Mouse (Mus musculus): ENCODE measurements around the gene Grik5. TPM values are rescaled to one million over a fixed set of nuclear protein-coding genes. Genes with fewer than 3 reads are reported as not detected.

The Grik5 gene
- polyA plus RNA-seq, 1 experiment from 2014 or later = 0.76 TPM

- 58% methylated on average over 8 of the region's 8 CpGs for WGBS (ENCODE audit: insufficient replicate concordance)
These were observed 8.2 kb downstream of the Grik5 start for GRCm38 (mm10) chr7:25063900-25064299.

GRCm38 (mm10) chr7:25063346-25063745, 8.8 kb downstream of the Grik5 start:
- H3K4me1 ChIP-seq (ENCODE audit: insufficient read depth) = no peaks in the 10 kb centered on the region; the same call in 1 of the 2 replicates
- TF ChIP-seq CTCF (IDR thresholded peaks at IDR 0.05; ENCODE audit: low read depth) (no peak), EP300 (IDR thresholded peaks at IDR 0.05; ENCODE audit: low read depth) (no peak)
- no peak for DNase-seq
- H3K9ac ChIP-seq (replicated peaks) = no peak overlapping the region
- WGBS (ENCODE audit: insufficient replicate concordance) = 74% methylated on average over 6 of the region's 6 CpGs
- no peak overlapping the region for H3K4me3 ChIP-seq (ENCODE audit: low read depth, low read length)
- H3K4me2 ChIP-seq (ENCODE audit: low read depth, low read length) = no peak overlapping the region
- H3K9me3 ChIP-seq (ENCODE audit: low read length) = no peaks in the 10 kb centered on the region
- 0 out of 2 replicates have a peak, but pooled peaks cover 6% of the 10 kb centered on the region for H3K36me3 ChIP-seq (replicated peaks; ENCODE audit: insufficient read depth, low read length)
- no peaks in the 10 kb centered on the region for H3K27me3 ChIP-seq (ENCODE audit: insufficient read depth, low read length)
- no peak overlapping the region for H3K27ac ChIP-seq (ENCODE audit: low read depth)
- ATAC-seq = no peak

More at GRCm38 (mm10) chr7:25063900-25064299, 8.2 kb downstream of the Grik5 start:
- no peak for DNase-seq
- H3K27me3 ChIP-seq (ENCODE audit: insufficient read depth, low read length) = no peaks in the 10 kb centered on the region
- H3K9me3 ChIP-seq (ENCODE audit: low read length) = no peaks in the 10 kb centered on the region
- H3K36me3 ChIP-seq (replicated peaks; ENCODE audit: insufficient read depth, low read length) = 0 out of 2 replicates have a peak, but pooled peaks cover 6% of the 10 kb centered on the region
- no peaks in the 10 kb centered on the region; the same call in 1 of the 2 replicates for H3K4me1 ChIP-seq (ENCODE audit: insufficient read depth)
- no peak overlapping the region for H3K27ac ChIP-seq (ENCODE audit: low read depth)
- no peak overlapping the region for H3K9ac ChIP-seq (replicated peaks)
- ATAC-seq = no peak
- no peak for TF ChIP-seq CTCF (IDR thresholded peaks at IDR 0.05; ENCODE audit: low read depth)
- TF ChIP-seq EP300 (IDR thresholded peaks at IDR 0.05; ENCODE audit: low read depth) = no peak
- H3K4me2 ChIP-seq (ENCODE audit: low read depth, low read length) = no peak overlapping the region
- H3K4me3 ChIP-seq (ENCODE audit: low read depth, low read length) = no peak overlapping the region

GRCm38 (mm10) chr7:25058836-25059235, 13.3 kb downstream of the Grik5 start:
- peak; percentile 43 for ATAC-seq
- 81% methylated on average over 14 of the region's 14 CpGs for WGBS (ENCODE audit: insufficient replicate concordance)
- TF ChIP-seq EP300 (IDR thresholded peaks at IDR 0.05; ENCODE audit: low read depth) (no peak), CTCF (IDR thresholded peaks at IDR 0.05; ENCODE audit: low read depth) (no peak)
- DNase-seq = no peak
- Histone ChIP-seq H3K4me3 (ENCODE audit: low read depth, low read length) (no peak overlapping the region), H3K9ac (replicated peaks) (no peak overlapping the region), H3K4me2 (ENCODE audit: low read depth, low read length) (no peak overlapping the region), H3K9me3 (ENCODE audit: low read length) (no peaks in the 10 kb centered on the region), H3K36me3 (replicated peaks; ENCODE audit: insufficient read depth, low read length) (peaks cover 6% of the 10 kb centered on the region; the same call in 1 of the 2 replicates), H3K4me1 (ENCODE audit: insufficient read depth) (no peaks in the 10 kb centered on the region), H3K27ac (ENCODE audit: low read depth) (no peak overlapping the region), H3K27me3 (ENCODE audit: insufficient read depth, low read length) (no peaks in the 10 kb centered on the region)

- DNase-seq (no peak), ATAC-seq (peak; percentile 85)
- Histone ChIP-seq H3K4me3 (ENCODE audit: low read depth, low read length) (no peak overlapping the region), H3K4me2 (ENCODE audit: low read depth, low read length) (no peak overlapping the region), H3K9ac (replicated peaks) (no peak overlapping the region), H3K27me3 (ENCODE audit: insufficient read depth, low read length) (no peaks in the 10 kb centered on the region), H3K4me1 (ENCODE audit: insufficient read depth) (no peaks in the 10 kb centered on the region), H3K9me3 (ENCODE audit: low read length) (no peaks in the 10 kb centered on the region), H3K27ac (ENCODE audit: low read depth) (no peak overlapping the region), H3K36me3 (replicated peaks; ENCODE audit: insufficient read depth, low read length) (peaks cover 6% of the 10 kb centered on the region; the same call in 1 of the 2 replicates)
- TF ChIP-seq CTCF (IDR thresholded peaks at IDR 0.05; ENCODE audit: low read depth) (no peak), EP300 (IDR thresholded peaks at IDR 0.05; ENCODE audit: low read depth) (no peak)
- 70% methylated on average over 8 of the region's 8 CpGs for WGBS (ENCODE audit: insufficient replicate concordance)
These were observed 13.8 kb downstream of the Grik5 start for GRCm38 (mm10) chr7:25058394-25058793.

- TF ChIP-seq CTCF (IDR thresholded peaks at IDR 0.05; ENCODE audit: low read depth) (no peak), EP300 (IDR thresholded peaks at IDR 0.05; ENCODE audit: low read depth) (no peak)
- Histone ChIP-seq H3K27ac (ENCODE audit: low read depth) (no peak overlapping the region), H3K27me3 (ENCODE audit: insufficient read depth, low read length) (no peaks in the 10 kb centered on the region), H3K4me2 (ENCODE audit: low read depth, low read length) (no peak overlapping the region), H3K9me3 (ENCODE audit: low read length) (no peaks in the 10 kb centered on the region), H3K4me3 (ENCODE audit: low read depth, low read length) (no peak overlapping the region), H3K36me3 (replicated peaks; ENCODE audit: insufficient read depth, low read length) (peaks cover 4% of the 10 kb centered on the region; the same call in 1 of the 2 replicates), H3K9ac (replicated peaks) (no peak overlapping the region), H3K4me1 (ENCODE audit: insufficient read depth) (no peaks in the 10 kb centered on the region)
- no peak for ATAC-seq
- DNase-seq = no peak
- WGBS (ENCODE audit: insufficient replicate concordance) = 81% methylated on average over 5 of the region's 5 CpGs
These were observed 14.3 kb downstream of the Grik5 start for GRCm38 (mm10) chr7:25057888-25058287.

GRCm38 (mm10) chr7:25056951-25057350, 15.2 kb downstream of the Grik5 start:
- Histone ChIP-seq H3K27me3 (ENCODE audit: insufficient read depth, low read length) (no peaks in the 10 kb centered on the region), H3K4me2 (ENCODE audit: low read depth, low read length) (no peak overlapping the region), H3K4me1 (ENCODE audit: insufficient read depth) (no peaks in the 10 kb centered on the region), H3K9me3 (ENCODE audit: low read length) (no peaks in the 10 kb centered on the region), H3K9ac (replicated peaks) (no peak overlapping the region), H3K27ac (ENCODE audit: low read depth) (no peak overlapping the region), H3K36me3 (replicated peaks; ENCODE audit: insufficient read depth, low read length) (peaks cover 3% of the 10 kb centered on the region; the same call in 1 of the 2 replicates), H3K4me3 (ENCODE audit: low read depth, low read length) (no peak overlapping the region)
- 73% methylated on average over 4 of the region's 4 CpGs for WGBS (ENCODE audit: insufficient replicate concordance)
- no peak for TF ChIP-seq EP300 (IDR thresholded peaks at IDR 0.05; ENCODE audit: low read depth)
- TF ChIP-seq CTCF (IDR thresholded peaks at IDR 0.05; ENCODE audit: low read depth) = no peak
- no peak for ATAC-seq
- no peak for DNase-seq

All from liver, postnatal 0 days (tissue).